Mouse (Mus musculus) layer of hippocampus, postnatal 14 days (tissue): ENCODE results near the gene Sars2. TPM values are rescaled to one million over a fixed set of nuclear protein-coding genes. Genes with fewer than 3 reads are reported as not detected.
A peak's percentile ranks its signal among the peaks of the same experiment; 100 is the strongest.

Source experiments
- DNase-seq, 2 experiments: peaks; one replicate each; pipeline ENCODE4 v3.0.0; 2021 to 2022; ENCODE audit warnings: low spot score in 2 of 2, mixed read lengths in 1 of 2
- total RNA-seq, 2 experiments: library from RNA; stranded (reverse); gene quantifications; 2 replicates each; pipeline ENCODE4 v1.2.3; 2021

Gene Sars2
- total RNA-seq, 2 experiments from 2014 or later: 14.4 to 15.0 TPM

DNA sequence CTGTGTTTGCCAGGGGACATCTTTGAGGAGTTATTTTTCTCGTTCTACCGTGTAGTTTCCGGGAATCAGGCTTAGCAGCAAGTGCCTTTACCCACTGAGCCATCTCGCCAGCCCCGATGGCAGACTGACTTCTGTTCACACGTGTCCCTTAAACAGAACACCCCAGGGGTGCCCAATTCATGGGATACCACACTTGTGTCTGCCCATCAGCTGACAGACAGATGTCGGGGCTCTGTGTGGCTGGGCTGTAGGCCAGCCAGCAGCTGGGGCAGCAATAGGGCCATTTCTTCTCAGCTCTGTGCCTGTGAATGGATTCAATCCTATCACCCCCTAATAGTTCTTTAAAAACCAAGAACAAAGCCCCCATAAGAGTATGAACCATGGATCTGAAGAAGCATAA, 33.3 kb downstream of the Sars2 start:
- no peak for DNase-seq

- DNase-seq: no peak
Observed at GRCm38 (mm10) chr7:28778825-28779224, 37.0 kb downstream of the Sars2 start.

DNA sequence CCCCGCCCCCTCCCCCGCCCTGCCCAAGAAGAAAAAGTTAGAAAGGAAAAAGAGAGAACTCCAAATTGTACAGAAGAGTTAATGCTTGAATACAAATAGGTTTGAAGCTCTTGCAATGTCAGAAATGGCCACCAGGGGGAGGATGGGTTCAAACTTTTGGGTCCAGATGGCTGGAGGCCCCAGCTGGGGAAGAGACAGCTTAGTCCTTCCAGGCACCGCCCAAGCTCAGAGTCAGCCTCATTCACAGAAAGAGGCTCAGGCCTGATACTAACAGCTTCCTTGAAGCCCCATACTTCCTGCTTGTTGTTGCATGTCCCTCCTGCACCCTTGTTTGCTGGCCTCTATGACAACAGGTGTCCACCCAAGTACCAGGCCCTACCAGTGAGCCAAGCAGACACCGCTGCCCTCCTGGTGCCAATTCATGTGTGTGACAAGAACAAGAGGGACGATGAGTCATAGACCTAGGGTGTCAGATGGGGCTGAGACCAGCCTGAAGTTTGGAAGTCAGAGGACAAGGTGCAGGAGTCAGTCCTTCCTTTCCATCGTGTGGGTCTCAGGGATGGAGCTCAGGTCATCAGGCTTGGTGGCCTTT, 38.4 kb downstream of the Sars2 start:
- DNase-seq: peak; percentile 89 to 91

- no peak for DNase-seq
Observed at GRCm38 (mm10) chr7:28780857-28781256, 39.1 kb downstream of the Sars2 start.

DNA sequence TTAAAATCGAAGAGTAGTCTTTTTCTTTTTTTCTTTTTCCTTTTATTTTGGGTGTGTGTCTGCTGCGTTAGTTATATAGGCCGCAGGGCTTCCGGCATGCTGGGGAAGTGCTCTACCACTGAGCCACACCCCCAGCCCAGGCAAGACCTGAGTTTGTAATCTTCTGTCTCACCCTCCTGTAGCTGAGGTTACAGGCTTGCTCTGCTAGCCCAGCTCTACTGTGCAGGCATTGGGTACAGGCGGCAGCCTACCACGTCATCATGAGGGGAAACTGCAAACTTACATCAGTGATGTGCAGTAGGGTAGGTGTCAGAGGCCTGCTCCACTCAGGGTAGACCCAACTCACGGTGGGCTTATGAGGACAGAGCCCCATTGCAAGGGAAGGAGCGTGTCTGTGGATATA, 39.5 kb downstream of the Sars2 start:
- no peak for DNase-seq

- DNase-seq: no peak
Observed at GRCm38 (mm10) chr7:28785161-28785560, 43.4 kb downstream of the Sars2 start.

GRCm38 (mm10) chr7:28787884-28788283, 46.1 kb downstream of the Sars2 start:
- DNase-seq: no peak

DNA sequence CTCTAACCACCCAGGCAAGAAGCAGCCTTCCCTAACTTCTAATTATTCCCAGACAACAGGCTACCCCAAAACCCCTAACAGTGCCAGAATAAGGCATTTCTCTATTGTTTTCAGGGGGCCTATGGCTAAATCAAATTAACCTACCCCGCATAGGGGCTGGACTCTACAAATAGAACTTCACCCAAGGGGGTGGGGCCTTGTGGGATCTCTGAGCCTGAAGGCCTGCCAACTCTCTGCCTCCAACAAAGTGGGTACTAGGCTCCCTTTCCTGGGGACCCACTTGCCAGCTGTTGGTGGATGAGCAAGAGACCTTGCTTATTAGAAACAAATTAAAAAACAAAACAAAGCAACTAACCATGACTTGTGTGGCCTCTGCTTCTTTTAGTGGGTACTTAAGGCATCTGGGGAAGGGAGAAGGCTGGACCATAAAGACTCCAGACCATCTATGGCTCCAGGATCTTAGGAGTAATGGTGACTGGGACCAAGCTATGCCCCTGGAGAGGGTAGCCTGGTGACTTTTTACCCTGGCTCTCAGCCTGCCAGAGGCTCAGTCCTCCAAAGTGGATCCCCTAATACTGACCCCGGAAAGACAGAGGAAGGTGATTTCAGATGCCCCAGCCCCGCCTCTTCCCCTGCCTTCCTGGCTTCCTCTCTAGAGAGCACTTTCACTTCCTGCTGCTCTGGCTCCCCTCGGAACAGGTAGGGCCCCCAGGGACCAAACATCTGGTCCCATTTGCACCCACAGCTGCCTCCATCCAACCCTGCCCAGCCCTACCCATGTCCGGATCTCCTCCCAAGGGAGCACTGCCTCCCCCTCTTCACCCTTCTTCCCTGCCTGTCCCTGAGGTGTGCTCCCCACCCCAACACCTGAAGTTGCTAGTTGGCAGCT, 46.8 kb downstream of the Sars2 start, which contains the start of gene Rinl:
Gene Rinl (plus strand): TSS at position 663 of the 889 bp plus-strand sequence.
- DNase-seq: no peak

GRCm38 (mm10) chr7:28789235-28789634, 47.4 kb downstream of the Sars2 start:
- no peak for DNase-seq

GRCm38 (mm10) chr7:28790066-28790806, 48.4 kb downstream of the Sars2 start:
- DNase-seq: no peak

- DNase-seq: no peak
Observed at GRCm38 (mm10) chr7:28791706-28792105, 49.9 kb downstream of the Sars2 start.

GRCm38 (mm10) chr7:28792391-28793185, 50.8 kb downstream of the Sars2 start:
- DNase-seq: no peak

- no peak for DNase-seq
Observed at GRCm38 (mm10) chr7:28793834-28794233, 52.0 kb downstream of the Sars2 start.

DNA sequence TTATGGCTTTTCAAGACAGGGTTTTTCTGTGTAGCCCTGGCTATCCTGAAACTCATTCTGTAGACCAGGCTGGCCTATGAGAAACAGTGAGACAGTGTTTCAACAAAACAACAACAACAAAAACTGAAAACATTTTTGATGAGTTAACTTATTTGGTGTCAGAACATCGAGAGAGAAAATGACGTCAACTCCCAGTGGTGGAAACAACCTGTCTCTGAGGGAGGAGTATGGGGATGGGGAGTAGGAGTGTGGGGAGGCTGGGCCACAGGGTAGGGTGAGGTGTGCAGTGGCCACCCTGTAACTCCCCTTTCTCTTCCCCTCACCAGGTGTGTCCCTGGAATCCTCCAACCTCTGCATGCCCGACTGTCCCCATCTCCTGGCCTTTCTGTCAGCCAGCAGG, 52.7 kb downstream of the Sars2 start:
- DNase-seq: no peak

GRCm38 (mm10) chr7:28795832-28796231, 54.0 kb downstream of the Sars2 start:
- no peak for DNase-seq

- peak; percentile 65 to 68 for DNase-seq
Observed at GRCm38 (mm10) chr7:28796562-28796975, 54.8 kb downstream of the Sars2 start.

DNA sequence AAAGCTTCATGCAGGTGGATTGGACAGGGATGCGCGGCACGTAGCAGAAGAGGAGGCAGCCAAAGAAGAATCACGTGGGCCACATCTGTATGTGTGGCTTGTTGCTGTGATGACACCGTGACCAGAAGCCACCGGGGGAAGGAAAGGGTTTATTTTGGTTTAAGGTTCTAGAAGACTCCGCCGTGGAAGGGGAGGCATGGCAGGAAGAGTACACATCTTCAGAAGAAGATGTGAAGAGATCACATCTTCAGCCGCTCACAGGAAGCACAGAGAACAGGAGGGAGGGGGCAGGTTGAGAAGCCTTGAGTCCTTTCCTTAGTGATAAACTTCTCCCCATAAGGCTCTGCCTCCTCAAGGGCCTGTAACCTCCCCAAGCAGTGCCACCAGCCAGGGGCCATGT, 58.2 kb downstream of the Sars2 start:
- DNase-seq: no peak

DNA sequence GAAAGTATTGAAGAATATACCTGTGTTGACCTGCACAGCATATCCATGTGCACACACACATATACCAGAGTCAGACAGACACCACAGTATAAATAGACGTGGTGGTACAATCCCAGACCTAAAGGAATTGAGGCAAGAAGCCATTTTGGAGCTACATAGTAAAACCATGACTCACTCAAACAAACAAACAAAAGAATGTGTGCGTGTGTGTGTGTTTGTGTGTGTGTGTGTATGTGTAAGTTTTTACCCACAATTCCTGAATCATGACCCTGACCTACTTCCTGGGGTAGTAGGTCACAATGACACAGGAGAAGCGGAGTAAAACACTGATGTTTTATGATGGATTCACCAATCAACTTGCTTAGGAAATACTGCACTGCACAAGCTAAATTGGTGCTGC, 59.7 kb downstream of the Sars2 start:
- DNase-seq: no peak

GRCm38 (mm10) chr7:28801901-28802670, 60.3 kb downstream of the Sars2 start:
- DNase-seq: no peak
